ENCODE assay signal across 25 mouse cellular contexts in the genomic region with DNA sequence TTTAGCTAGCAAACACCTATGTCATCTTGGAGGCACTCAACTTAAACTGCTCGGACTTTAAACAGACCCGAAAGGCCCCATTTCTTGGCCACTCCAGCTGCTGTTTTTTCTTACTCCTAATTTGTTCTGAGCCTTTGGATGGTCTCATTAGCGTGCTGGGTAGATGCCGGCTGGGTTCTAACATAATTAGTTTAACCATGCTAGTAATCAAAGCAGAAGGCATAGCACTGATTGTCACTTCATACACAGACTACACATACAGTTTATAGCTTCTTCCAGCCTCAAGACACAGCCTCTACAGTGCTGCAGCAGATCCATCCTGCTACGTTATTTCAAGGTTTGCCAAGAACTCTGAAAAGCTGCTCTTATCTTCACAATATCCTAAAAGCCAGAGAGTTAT.
DNase-seq lines count a peak whose midpoint lies in the region; ATAC-seq and TF ChIP-seq lines count a peak whose summit lies in the region.
"Had no signal": no experiment of that assay in that cellular context is flagged by ENCODE, and none has a peak within 500 bp of the region (broad histone marks: within the 10 kb centered on the region; RNA-seq: fewer than 3 reads in every experiment).

No protein-coding gene starts in this region.

- H3K4me2 ChIP-seq in forebrain, embryonic 14.5 days (ENCODE audit: low read length) = no peak overlapping the region
- no peak overlapping the region for H3K4me2 ChIP-seq in forebrain, postnatal 0 days (ENCODE audit: low read depth)
- H3K4me2 ChIP-seq: embryonic facial prominence, embryonic 12.5 days; embryonic facial prominence, embryonic 15.5 days; heart, embryonic 13.5 days; hindbrain, embryonic 14.5 days had no signal

- H3K4me1 ChIP-seq in forebrain, embryonic 14.5 days (ENCODE audit: control insufficient read depth, insufficient read depth, low read length) = no peaks in the 10 kb centered on the region; the same call in 1 of the 2 replicates
- H3K4me1 ChIP-seq in forebrain, postnatal 0 days (ENCODE audit: insufficient read depth) = no peaks in the 10 kb centered on the region
- H3K4me1 ChIP-seq: embryonic facial prominence, embryonic 12.5 days; embryonic facial prominence, embryonic 15.5 days; heart, embryonic 10.5 days; heart, embryonic 13.5 days had no signal

- TF ChIP-seq CTCF in brain, embryonic 14.5 days (IDR thresholded peaks at IDR 0.05; ENCODE audit: borderline replicate concordance, extremely low read depth, insufficient read depth, insufficient read length) = no peak
- no peak for TF ChIP-seq CTCF in forebrain, postnatal 0 days (IDR thresholded peaks at IDR 0.05; ENCODE audit: low read depth)

- peaks cover 32% of the 10 kb centered on the region for H3K36me3 ChIP-seq in forebrain, embryonic 14.5 days (ENCODE audit: control insufficient read depth, insufficient read depth, low read length)
- H3K36me3 ChIP-seq in forebrain, postnatal 0 days (ENCODE audit: insufficient read depth) = peaks cover 24% of the 10 kb centered on the region

- no peak overlapping the region for H3K4me3 ChIP-seq in forebrain, embryonic 14.5 days (ENCODE audit: low read depth, low read length)
- H3K4me3 ChIP-seq in forebrain, postnatal 0 days (ENCODE audit: low read depth, low read length) = no peak overlapping the region
- H3K4me3 ChIP-seq: embryonic facial prominence, embryonic 12.5 days; embryonic facial prominence, embryonic 15.5 days; heart, adult 2 months; heart, embryonic 10.5 days; heart, embryonic 13.5 days had no signal

- intact Hi-C loops in left cerebral cortex, postnatal 4 days (cut with DNase I) = no loop called here

- no peak for TF ChIP-seq POLR2A in brain, embryonic 14.5 days (IDR thresholded peaks at IDR 0.05; ENCODE audit: borderline replicate concordance, extremely low read depth, insufficient read depth, insufficient read length, poor library complexity, severe bottlenecking)

- no peak overlapping the region for H3K27ac ChIP-seq in forebrain, embryonic 14.5 days (ENCODE audit: low read depth, low read length)
- no peak overlapping the region for H3K27ac ChIP-seq in forebrain, postnatal 0 days (ENCODE audit: low read depth, low read length)
- H3K27ac ChIP-seq: embryonic facial prominence, embryonic 12.5 days; embryonic facial prominence, embryonic 15.5 days; heart, adult 2 months; heart, embryonic 10.5 days; heart, embryonic 13.5 days; hindbrain, embryonic 14.5 days; hindbrain, postnatal 0 days had no signal

- H3K9me3 ChIP-seq in forebrain, embryonic 14.5 days (replicated peaks; ENCODE audit: control insufficient read depth, low read length) = no peaks in the 10 kb centered on the region
- H3K9me3 ChIP-seq in forebrain, postnatal 0 days (ENCODE audit: low read length) = no peaks in the 10 kb centered on the region
- H3K9me3 ChIP-seq: embryonic facial prominence, embryonic 12.5 days; embryonic facial prominence, embryonic 15.5 days; heart, embryonic 10.5 days; heart, embryonic 13.5 days had no signal

- H3K9ac ChIP-seq in forebrain, embryonic 14.5 days (ENCODE audit: low read length) = no peak overlapping the region
- no peak overlapping the region for H3K9ac ChIP-seq in forebrain, postnatal 0 days
- H3K9ac ChIP-seq: embryonic facial prominence, embryonic 12.5 days; embryonic facial prominence, embryonic 15.5 days; heart, embryonic 13.5 days; hindbrain, embryonic 14.5 days had no signal

- peak; percentile 71 for DNase-seq in brain, embryonic 14.5 days (ENCODE audit: low read depth)
- DNase-seq in forebrain, embryonic 14.5 days (ENCODE audit: low spot score) = peak; percentile 54
- no peak for DNase-seq in forebrain, postnatal 0 days
- DNase-seq in adrenal gland, postnatal 36 days = no peak
- no peak for DNase-seq in urinary bladder, postnatal 14 days (ENCODE audit: low spot score)
- DNase-seq in left cerebral cortex, postnatal 4 days = no peak
- DNase-seq: adrenal gland, adult 2 months; adrenal gland, postnatal 14 days; cerebellum, adult 18-20 months; cerebellum, adult 9-10 months; cerebellum, postnatal 14 days; gastrocnemius, postnatal 10 days; gastrocnemius, postnatal 36 days; heart, adult 2 months; heart, postnatal 14 days; heart, postnatal 4 days had no signal

- ATAC-seq in forebrain, embryonic 14.5 days = peak; percentile 60; the same call in 1 of the 2 replicates
- ATAC-seq in forebrain, postnatal 0 days = peak; percentile 73
- ATAC-seq: CD4-positive, CD25-positive, alpha-beta regulatory T cell, adult 4 months; hindbrain, postnatal 0 days; inflammation-experienced regulatory T-cells, adult 6 months; intestine, embryonic 16.5 days had no signal

- 28% methylated on average over 5 of the region's 5 CpGs for WGBS in forebrain, embryonic 14.5 days
- WGBS in forebrain, postnatal 0 days = 26% methylated on average over 5 of the region's 5 CpGs

- H3K27me3 ChIP-seq in forebrain, embryonic 14.5 days (replicated peaks; ENCODE audit: control insufficient read depth, insufficient read depth, low read length) = no peaks in the 10 kb centered on the region
- H3K27me3 ChIP-seq in forebrain, postnatal 0 days (ENCODE audit: insufficient read depth, low read length) = no peaks in the 10 kb centered on the region
- H3K27me3 ChIP-seq: embryonic facial prominence, embryonic 12.5 days; embryonic facial prominence, embryonic 15.5 days; heart, embryonic 13.5 days had no signal

Comparison
In these comparisons a context has a peak if more than half of its experiments do, and no peak if none do; other contexts are left out.
1. DNase-seq: peak in brain, embryonic 14.5 days (single experiment) and forebrain, embryonic 14.5 days (single experiment); none in forebrain, postnatal 0 days (single experiment), adrenal gland, postnatal 36 days (0 of 2), urinary bladder, postnatal 14 days (single experiment) and left cerebral cortex, postnatal 4 days (single experiment).